Mouse (Mus musculus) CD4-positive, CD25-positive, alpha-beta regulatory T cell, adult 2 months (primary cell): ENCODE data around the gene Rph3a.
"Not testable (repeated sequence)": the region's sequence is repeated elsewhere in the genome, so short reads cannot be mapped to it uniquely, and the experiment has no call there.

Source experiments
- DNase-seq: peaks from one replicate; pipeline ENCODE4 v3.0.0-alpha.2; 2012; ENCODE audit warnings: low read depth, low spot score

Gene Rph3a

GRCm38 (mm10) chr5:120908196-120908920 lies 101.5 kb downstream of the Rph3a start:
- no peak for DNase-seq

DNA sequence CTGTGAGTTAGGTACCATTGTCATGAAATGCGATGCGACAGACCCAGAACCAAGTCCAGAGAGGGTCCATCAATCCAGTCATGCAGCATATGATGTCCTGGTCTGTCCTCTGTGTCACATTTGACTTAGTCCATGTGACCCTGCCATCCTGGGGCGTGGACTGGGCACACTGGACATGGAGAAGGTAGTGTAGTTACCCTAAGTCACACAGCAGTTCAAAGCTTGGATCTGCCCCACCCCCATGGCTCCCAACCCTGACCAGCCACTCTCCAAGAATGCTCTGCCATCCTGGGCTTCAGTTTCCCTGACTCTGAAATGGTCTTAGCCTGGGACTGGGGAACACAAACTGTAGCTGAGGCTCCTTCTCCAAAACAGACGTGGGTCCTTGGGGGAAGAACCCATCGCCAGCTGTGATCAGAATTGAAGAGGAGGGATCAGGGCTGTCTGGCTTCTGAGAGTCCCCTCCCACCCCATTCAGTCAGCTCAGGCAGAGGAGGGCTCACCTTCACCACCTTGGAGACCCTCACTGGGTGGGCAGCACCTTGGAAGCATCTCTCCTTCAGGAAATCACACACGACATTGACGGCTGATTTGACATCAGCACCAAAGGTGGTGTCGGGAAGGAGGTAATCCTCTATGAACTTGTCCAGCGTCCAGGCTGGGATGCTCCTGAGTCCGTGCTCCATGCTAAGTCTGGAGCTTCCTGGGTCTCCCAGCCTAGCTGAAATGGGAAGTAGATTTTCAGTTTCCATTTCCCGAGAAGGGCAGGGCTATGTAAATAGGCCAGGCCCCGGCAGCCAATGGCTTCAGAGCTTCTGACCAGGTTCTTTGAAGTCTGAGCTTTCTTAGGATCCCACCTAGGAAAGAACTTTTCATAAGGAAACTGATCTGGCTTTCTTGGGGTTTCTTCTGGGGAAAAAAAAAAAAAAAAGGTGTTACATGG lies 102.8 kb downstream of the Rph3a start, which contains the start of gene Oas1a:
Gene Oas1a (minus strand): TSS at position 731 of the 943 bp plus-strand sequence.
- peak; percentile 9 for DNase-seq

DNA sequence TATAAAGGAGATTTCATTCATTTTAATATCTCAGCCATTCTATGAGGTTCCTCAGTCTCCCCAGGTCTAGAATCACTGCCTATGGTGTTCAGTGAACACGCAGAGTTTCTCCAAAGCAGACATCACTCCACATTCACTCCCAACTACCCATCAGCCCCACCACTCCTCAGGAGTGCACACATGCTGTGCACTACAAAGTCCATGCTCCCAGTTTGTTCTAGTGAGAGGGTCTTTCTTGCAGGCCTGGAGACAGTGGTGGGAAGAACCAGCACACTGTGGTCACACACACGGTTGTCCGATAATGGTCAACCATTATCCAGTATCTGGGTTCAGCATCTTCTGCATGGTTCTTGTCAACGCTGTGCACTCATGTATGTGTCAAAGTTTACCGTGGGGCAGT lies 107.8 kb downstream of the Rph3a start:
- DNase-seq, result no peak

GRCm38 (mm10) chr5:120900666-120901065 lies 109.2 kb downstream of the Rph3a start:
- no peak for DNase-seq

DNA sequence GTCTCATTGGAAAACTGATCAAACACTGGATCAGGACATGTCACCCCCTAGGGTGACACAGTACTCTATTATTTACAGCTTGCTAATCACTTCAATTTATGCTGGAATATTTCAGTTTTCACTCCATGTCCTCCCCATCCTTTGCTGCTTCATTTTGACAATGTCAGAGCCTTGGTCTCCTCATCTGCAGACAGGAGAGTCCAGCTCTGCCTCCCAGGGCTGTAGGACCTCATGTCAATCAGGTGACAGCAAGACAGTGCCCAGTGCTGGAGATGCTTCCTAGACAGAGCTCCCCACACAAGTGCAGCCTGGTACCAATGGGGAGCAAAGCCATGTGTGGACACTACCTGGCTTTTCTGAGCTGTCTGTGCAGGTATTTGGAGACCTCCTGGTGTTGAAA lies 111.2 kb downstream of the Rph3a start:
- no peak for DNase-seq

DNA sequence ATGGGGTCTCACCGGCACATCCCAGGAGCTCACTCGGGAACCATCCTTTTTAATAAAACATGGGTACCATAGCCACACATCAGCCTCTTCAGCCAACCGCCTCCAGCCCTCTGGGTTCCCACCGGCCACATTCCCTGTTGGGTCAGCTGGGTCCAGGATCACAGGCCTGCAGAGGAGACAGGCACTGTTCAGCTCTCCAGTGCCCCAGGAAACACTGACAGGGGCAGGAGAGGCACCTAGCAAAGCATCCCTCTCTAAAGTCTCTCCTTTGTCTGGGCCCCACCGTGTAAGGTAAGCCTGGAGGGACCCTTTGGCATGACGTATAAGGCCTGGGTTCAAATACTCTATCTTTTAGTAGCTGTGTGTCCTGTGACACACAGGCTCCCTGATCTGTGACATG lies 111.6 kb downstream of the Rph3a start:
- no peak for DNase-seq

DNA sequence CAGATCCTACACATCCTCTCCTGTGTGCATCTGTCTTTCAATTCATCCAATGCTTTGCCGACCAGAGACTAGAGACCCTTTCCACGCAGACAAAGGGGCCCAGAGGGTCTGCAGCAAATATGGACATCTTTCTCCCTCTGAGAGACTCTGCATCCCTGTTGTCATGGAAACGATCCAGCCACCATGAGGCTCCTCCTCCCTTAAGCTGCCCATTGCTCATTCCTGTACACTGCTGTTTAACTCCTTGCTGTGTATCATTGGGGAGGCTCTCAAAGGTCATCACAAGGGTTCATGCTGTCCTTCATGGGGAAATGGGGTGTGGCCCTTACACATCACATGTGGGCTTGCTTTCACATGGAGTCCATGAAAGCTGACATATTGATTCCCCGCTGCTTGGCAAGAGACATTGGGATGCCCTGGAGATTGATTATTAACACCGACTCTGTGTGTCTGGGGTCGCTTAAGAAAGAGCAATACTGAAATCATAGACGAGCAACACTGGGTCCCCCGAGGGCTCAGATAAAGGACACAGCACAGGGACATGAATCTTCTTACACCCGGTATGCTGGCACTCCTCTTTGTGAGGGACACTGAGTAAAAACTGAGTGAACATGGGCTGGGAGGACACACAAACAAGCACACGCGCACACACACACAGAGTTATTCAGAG lies 114.5 kb downstream of the Rph3a start:
- DNase-seq, result no peak

- not testable (repeated sequence) for DNase-seq
Measured at GRCm38 (mm10) chr5:120894692-120895091, 115.2 kb downstream of the Rph3a start.

- DNase-seq, result not testable (repeated sequence)
Measured at GRCm38 (mm10) chr5:120893866-120894265, 116.0 kb downstream of the Rph3a start.

GRCm38 (mm10) chr5:120892243-120892660 lies 117.6 kb downstream of the Rph3a start:
- DNase-seq, result no peak

DNA sequence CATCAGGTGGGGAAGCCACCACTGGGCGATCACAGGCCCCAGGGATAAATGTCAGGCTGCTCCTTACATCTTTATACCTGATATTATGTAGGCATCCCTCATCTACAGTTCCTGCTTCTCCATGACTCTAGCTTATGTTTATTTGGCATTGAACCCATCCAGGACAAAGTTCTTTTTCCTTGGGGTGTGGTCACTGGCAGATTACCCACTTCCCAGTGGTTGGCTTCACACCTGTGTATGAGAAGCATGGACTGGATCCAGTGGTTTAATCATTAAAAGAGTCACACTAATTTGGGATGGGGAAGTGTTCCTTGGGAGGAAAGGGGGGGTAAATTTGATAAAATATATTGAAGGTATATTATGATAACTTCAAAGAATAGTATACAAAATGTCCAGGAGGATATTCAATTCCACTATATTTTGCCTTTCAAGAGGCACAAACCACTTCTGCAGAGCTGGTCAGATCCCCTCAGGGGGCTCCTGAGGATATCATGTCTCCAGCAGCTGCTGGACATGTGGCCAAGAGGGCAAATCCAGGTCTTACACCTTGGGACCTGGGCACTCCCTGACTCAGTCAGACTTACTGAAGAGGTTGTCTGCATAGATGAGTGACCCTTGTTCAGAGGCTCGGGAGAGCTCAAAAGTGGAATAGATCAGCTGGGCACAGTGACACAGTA lies 118.2 kb downstream of the Rph3a start:
- not testable (repeated sequence) for DNase-seq

DNA sequence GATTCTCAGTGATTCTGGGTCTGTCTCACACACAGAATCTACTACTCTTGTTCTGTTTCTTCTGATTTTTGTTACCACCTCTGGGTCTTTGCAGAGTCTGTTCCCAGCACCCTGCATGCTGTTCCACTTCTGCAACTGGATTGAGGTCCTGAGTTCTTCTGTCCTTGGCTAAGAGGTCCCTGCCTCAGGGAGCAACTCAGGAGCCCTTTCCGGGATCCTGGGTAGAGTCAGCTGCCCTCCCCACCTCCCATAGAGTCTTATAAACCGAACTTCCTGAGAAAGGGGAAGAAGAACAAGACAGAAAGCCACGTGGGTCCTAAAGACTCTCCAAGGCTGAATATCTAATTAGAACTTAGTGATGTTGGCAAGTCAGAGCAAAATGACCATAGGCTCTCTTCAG lies 118.9 kb downstream of the Rph3a start:
- no peak for DNase-seq
